Mouse (Mus musculus): ENCODE data around the gene Asb8. TPM values are rescaled to one million over a fixed set of nuclear protein-coding genes. Genes with fewer than 3 reads are reported as not detected.

Gene Asb8
- total RNA-seq, 2 experiments from 2014 or later: 46.5 to 48.0 TPM

GRCm38 (mm10) chr15:98093121-98094011, 72.1 kb downstream of the Asb8 start, which contains the start of gene Senp1:
Gene Senp1 (minus strand): TSS chr15:98093744.
- intact Hi-C loops (cut with DNase I): loop anchor here (2.0 to 10.0 kb wide), 6 partner anchors 15 to 411 kb away; partner anchors contain the start of genes Asb8, Ccdc184 and Zfp641
- peak; percentile 91 for DNase-seq (ENCODE audit: low spot score in 2 of 2)

DNA sequence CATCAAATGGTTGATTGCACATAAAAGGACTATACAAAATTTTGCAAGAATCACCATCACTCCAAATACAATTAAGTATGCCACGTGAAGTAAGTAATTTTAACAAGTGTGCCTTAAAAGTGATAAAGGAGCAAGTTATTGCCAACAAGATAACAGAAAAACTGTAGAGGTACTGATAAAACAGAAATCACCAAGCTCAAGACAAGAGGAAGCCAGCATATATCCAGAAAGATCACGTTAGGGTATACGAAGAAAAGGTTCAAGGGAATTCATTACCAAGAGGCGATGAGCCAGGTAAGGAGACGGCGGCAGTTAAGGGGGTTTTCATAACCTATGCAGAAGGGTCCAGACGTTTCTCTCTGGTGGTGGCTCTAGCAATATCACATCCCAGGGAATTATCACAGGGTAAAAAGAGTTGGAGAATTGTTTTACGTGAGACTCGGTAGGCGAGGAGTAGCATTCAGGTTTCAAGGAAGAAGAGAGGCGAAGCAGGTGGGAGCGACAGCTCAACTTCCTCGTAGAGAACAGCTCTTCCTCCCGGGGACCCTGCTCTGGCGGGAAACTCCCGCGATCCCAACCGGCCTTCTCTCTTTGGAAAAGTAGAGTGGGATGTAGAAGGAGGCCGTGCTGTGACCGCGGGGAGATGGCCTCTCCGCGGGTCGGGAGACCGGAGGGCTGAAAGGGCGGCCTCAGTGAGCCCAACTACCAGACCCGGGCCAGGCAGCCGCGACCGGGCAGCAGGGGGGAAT, 72.9 kb downstream of the Asb8 start, which contains the start of gene Pfkm:
Gene Pfkm (plus strand): TSS at position 218 of the 749 bp plus-strand sequence.
- DNase-seq (ENCODE audit: low spot score in 2 of 2): no peak
- intact Hi-C loops (cut with DNase I): loop anchor here (2.0 to 10.0 kb wide), 6 partner anchors 16 to 412 kb away; partner anchors contain the start of genes Asb8, Ccdc184 and Zfp641

DNA sequence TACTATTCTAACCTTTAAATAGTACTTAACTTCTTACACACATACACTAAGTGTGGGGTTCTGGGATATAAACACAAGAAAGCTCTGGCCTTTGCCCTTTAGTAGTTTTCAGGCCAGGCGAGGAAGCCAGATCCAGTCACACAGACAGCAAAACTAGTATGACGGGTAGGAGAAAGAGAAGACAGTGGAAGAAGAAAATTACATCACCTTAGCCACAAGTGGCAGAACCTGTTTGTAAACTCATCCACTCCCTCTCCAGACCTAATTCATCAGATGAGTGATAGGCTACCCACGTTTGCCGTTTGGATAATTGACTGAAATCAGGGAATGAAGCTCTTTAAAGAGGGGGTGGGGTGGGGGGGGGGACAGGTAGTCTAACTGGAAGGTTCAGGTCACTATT, 73.6 kb downstream of the Asb8 start:
- intact Hi-C loops (cut with DNase I): loop anchor here (2.0 to 10.0 kb wide), 6 partner anchors 17 to 413 kb away; partner anchors contain the start of genes Asb8, Ccdc184 and Zfp641
- DNase-seq (ENCODE audit: low spot score in 2 of 2): no peak

GRCm38 (mm10) chr15:98089421-98090183, 75.8 kb downstream of the Asb8 start:
- intact Hi-C loops (cut with DNase I): loop anchor here (5.0 to 10.0 kb wide), 3 partner anchors 78 to 415 kb away; partner anchors contain the start of genes Asb8, Ccdc184 and Zfp641
- peak; percentile 28 to 34 for DNase-seq (ENCODE audit: low spot score in 2 of 2)

DNA sequence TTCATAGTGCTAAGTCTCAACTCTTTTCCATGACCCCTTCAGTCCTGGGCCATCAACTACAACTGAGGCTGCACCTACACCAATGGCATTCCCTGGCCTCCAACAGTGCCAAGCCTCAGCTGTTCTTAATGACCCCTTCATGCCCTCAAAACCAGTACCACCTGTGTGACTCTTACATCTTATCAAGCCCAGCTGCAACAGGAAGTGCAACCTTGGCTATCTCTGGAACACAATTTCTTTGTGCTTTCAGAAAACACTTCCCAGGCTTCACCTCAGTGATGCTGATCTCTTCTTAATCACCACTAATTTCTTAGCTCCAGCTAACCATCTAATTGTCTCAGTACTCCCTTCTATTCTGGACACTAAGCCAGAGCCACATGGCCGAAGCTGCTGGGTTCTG, 76.5 kb downstream of the Asb8 start:
- DNase-seq (ENCODE audit: low spot score in 2 of 2): no peak
- intact Hi-C loops (cut with DNase I): no loop called here

Other genes starting within 250 kb of the Asb8 start
- gene Tmem106c, start 201.4 kb downstream of the Asb8 start, total RNA-seq (2021): 10 to 100 TPM; 22.9 to 24.2 TPM
- under 1 TPM; 0.18 to 0.48 TPM for gene Col2a1, start 160.9 kb downstream of the Asb8 start, total RNA-seq (2021)
- 100 to 1,000 TPM; 398 to 408 TPM for gene Pfkm, start 73.0 kb downstream of the Asb8 start, total RNA-seq (2021)
- gene Senp1, start 71.9 kb downstream of the Asb8 start, total RNA-seq (2021): 10 to 100 TPM in 1 of 2 experiments, 1 to 10 TPM in 1; 9.6 to 12.5 TPM
- 10 to 100 TPM; 18.8 to 21.1 TPM for gene Ccdc184, start 1.5 kb upstream of the Asb8 start, total RNA-seq (2021)
- not detected for gene Olfr288, start 29.9 kb upstream of the Asb8 start, total RNA-seq (2021)
- gene Gm44579, start 55.4 kb upstream of the Asb8 start, total RNA-seq (2021): not detected
- gene Olfr287, start 55.4 kb upstream of the Asb8 start, total RNA-seq (2021): 1 to 10 TPM; 4.0 to 4.2 TPM
- gene Olfr286, start 68.8 kb upstream of the Asb8 start, total RNA-seq (2021): not detected
- not detected for gene H1fnt, start 91.7 kb upstream of the Asb8 start, total RNA-seq (2021)
- 1 to 10 TPM; 5.6 to 5.7 TPM for gene Zfp641, start 130.5 kb upstream of the Asb8 start, total RNA-seq (2021)
- not detected for gene Olfr285, start 151.7 kb upstream of the Asb8 start, total RNA-seq (2021)
- gene Olfr284, start 175.4 kb upstream of the Asb8 start, total RNA-seq (2021): not detected
- gene Olfr283, start 215.3 kb upstream of the Asb8 start, total RNA-seq (2021): not detected

Measured in left cerebral cortex, postnatal 25 days (tissue).